Mouse (Mus musculus) embryonic stem cell, embryonic (primary cell): ENCODE measurements around the gene Cacna1a.

Experiments
- CTCF ChIA-PET, 4 experiments: fragments of 300-600 bp in 2 of 4; fragments of 350-600 bp in 2 of 4; sonication (Branson Sonifier 250); formaldehyde crosslinking; loops; one replicate each; lab custom pipeline; 2022; ENCODE audit warnings: inconsistent platforms in 2 of 4; lab: Charles Lee
- POLR2A ChIA-PET, 4 experiments: fragments of 300-600 bp in 2 of 4; fragments of 350-600 bp in 2 of 4; sonication (Branson Sonifier 250); formaldehyde crosslinking; loops; one replicate each; lab custom pipeline; 2022; ENCODE audit warnings: antibody characterized with exemption in 4 of 4, inconsistent platforms in 1 of 4; lab: Charles Lee

Cacna1a gene

DNA sequence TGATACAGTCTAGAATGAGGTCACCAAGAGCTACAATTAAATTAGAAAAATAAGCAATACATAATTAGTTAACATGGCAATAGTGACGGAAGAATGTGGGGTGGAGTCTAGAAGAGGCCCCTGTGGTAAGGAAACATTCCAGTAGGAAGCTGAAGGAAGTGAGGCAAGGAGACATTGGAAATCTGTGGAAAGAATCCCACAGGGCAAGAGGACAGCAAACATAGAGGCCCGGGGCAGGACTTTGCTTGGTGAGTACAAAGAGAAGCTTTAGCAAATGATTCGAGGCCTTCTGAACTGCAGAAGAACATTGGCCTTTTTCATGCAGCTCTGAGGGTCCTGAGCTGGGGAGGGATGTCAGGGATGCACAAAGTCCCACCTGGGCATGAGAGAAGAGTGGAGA lies at the start of gene Cacna1a:
TSS of gene Cacna1a (plus strand) at position 166 of the 400 bp plus-strand sequence.
- POLR2A ChIA-PET: interaction anchor here in 1 of 4 experiments (0.6 to 1.5 kb wide), 5 partner anchors 8 to 240 kb away, joined by 3 to 4 read pairs (median 3); no protein-coding TSS in a partner anchor
- CTCF ChIA-PET: interaction anchor here in 2 of 4 experiments (0.5 to 0.9 kb wide), 3 partner anchors 97 to 121 kb away, joined by 3 to 5 read pairs (median 3); no protein-coding TSS in a partner anchor

DNA sequence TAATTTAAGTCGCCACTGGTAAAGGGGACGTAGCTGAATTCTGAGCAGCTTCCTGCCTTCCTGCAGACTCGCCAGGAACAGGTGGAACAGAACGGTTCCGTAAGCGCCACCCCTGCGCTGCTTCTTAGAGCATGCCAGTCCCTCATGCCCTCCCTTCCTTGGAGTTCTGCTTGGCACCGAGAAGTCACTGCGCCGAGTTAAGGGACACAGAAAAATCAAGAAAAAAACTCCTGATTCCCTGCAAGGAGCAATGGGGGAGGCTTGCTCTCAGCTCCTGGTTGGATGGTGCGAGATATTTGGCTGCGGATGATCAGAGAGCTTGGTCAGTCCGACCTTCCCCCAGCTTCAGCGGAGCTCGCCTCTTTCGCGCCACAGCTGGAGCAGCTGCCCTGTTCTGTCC lies 49.7 kb upstream of the Cacna1a start:
- ChIA-PET POLR2A (interaction anchor here in 3 of 4 experiments (0.6 to 1.5 kb wide), 9 partner anchors 9 to 613 kb away, joined by 3 to 4 read pairs (median 3); no protein-coding TSS in a partner anchor), CTCF (interaction anchor here in 2 of 4 experiments (0.6 to 1.5 kb wide), 8 partner anchors 11 to 509 kb away, joined by 3 to 5 read pairs (median 3); no protein-coding TSS in a partner anchor)

DNA sequence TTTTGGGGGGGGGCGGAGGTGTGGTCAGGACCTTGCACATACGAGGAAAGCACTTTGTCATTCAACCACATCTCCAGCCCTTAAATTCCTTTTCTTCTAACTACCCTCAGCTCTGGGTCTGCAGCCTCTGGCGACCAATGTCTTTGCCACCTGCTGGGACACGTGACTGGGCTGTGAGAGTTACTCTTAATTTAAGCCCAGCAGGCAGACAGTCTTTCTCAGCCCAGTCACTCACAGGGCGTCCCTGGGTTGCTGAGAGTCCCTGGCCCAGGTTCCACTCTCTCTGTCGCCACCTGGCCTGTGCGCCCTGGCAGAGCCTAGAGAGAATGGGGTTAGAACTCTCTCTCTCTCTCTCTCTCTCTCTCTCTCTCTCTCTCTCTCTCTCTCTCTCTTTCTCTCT lies 48.9 kb upstream of the Cacna1a start:
- ChIA-PET POLR2A (interaction anchor here (0.5 to 1.5 kb wide), 11 partner anchors 10 to 557 kb away, joined by 3 to 4 read pairs (median 3); no protein-coding TSS in a partner anchor), CTCF (interaction anchor here in 3 of 4 experiments (0.6 to 1.3 kb wide), 9 partner anchors 16 to 709 kb away, joined by 3 to 14 read pairs (median 3); no protein-coding TSS in a partner anchor)

DNA sequence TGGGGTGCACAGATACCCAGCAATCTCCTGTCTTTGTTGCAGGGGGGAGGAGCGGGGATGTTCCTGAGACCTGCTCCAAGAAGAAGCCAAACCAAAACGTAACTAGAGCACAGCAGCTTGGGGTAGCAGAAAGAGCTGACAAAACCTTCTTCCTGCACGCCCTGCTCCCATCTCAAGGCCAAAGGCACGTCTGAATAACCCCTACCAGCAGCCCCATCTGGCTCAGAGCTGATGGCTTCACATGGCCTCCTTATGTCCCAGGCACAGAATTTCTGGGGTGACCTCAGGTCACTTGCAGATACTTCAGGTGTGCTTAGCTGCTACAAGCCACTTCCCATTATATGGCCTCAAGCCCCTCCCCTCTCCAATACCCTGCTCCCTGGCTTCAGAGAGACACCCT lies 48.4 kb upstream of the Cacna1a start:
- CTCF ChIA-PET: interaction anchor here in 2 of 4 experiments (0.8 to 1.3 kb wide), 5 partner anchors 11 to 447 kb away, joined by 3 to 14 read pairs (median 3); no protein-coding TSS in a partner anchor
- POLR2A ChIA-PET: interaction anchor here in 2 of 4 experiments (0.5 to 1.5 kb wide), 3 partner anchors 10 to 183 kb away, joined by 3 to 4 read pairs (median 4); no protein-coding TSS in a partner anchor

DNA sequence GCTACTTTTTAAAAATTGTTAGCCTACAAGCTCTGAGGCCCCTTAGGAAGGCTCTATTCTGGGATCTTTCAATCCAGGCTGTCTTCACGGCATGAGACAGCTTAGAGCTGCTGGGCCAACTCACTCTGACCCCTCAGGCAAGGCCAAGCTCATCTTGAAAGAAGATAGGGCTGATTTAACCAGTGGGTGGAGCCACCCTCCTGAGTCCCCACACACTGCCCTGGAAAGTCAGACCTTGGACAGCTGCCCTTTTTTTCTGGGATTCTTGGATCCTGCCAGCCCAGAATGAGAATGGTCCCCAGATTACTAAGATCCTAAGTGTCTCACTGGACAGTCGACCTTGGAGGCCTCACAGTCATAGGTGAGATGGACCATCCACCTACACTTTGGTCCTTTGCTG lies 47.6 kb upstream of the Cacna1a start:
- CTCF ChIA-PET: interaction anchor here in 3 of 4 experiments (0.6 to 2.2 kb wide), 5 partner anchors 10 to 55 kb away, joined by 3 to 8 read pairs (median 3); no protein-coding TSS in a partner anchor
- POLR2A ChIA-PET: interaction anchor here in 3 of 4 experiments (0.6 to 1.5 kb wide), 8 partner anchors 9 to 70 kb away, joined by 3 to 9 read pairs (median 3); partner anchors contain the start of gene Ccdc130 (in 1 of the 3)

DNA sequence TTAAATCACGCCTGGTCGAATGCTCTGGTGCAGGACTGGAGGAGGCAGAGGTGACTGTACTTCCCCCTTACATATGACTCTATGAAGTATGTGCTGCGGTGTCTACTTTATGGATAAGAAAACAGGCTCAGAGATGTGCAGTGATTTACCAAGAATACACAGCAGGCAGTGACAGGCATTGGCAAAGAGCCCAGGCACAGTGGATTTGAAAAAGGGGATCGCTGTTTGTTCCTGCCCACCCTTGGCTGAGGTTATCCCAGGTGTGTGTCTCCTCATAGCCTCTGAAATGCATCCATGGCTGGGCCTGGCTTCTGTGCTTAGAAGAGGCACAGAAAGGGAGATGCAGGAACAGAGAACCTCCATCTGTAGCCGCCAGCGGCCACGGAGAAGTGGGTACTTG lies 42.7 kb upstream of the Cacna1a start:
- CTCF ChIA-PET: interaction anchor here in 1 of 4 experiments (1.2 kb wide), 1 partner anchor 18 kb away, joined by 3 read pairs; no protein-coding TSS in a partner anchor
- POLR2A ChIA-PET: interaction anchor here in 1 of 4 experiments (1.1 kb wide), 1 partner anchor 11 kb away, joined by 5 read pairs; no protein-coding TSS in a partner anchor

DNA sequence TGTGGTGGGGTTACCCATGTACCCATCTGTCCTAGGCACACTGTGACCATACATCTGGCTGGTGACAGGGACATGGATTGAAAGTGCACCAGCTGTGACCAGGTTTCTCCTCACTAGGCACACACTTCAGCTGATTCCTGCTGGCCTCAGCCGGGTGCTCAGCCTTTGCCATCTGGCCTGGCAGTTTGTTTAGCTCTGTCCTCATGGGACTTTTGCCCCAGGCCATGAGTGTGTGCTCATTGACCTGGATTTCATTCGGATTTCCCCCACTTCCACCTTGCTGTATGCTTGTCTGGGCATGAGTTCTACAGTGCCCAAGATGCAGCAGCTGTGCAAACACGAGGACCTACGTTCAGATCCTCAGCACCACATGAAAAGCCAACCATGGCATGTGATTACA lies 41.8 kb upstream of the Cacna1a start:
- ChIA-PET POLR2A (interaction anchor here in 1 of 4 experiments (1.1 kb wide), 1 partner anchor 10 kb away, joined by 5 read pairs; no protein-coding TSS in a partner anchor), CTCF (interaction anchor here in 1 of 4 experiments (1.2 kb wide), 1 partner anchor 17 kb away, joined by 3 read pairs; no protein-coding TSS in a partner anchor)

DNA sequence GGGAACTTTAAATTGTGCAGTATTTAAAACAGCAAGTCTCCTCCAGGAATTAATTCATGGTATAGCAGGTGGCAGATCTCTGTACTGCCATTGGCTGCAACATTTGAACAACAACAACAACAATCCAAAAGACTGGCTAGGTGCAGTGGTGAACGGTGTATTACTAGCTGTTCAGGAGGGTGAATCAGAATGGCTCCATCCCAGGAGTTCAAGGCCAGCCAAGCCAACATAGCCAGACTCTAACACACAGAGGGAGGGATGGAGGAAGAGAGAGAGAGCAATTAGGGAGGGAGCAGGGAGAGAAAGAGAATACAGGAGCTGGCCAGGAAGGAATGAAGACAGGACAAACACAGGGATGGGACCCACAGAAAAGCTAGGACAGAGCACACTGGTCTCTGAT lies 38.7 kb upstream of the Cacna1a start:
- ChIA-PET CTCF (interaction anchor here in 2 of 4 experiments (0.6 to 2.7 kb wide), 6 partner anchors 11 to 58 kb away, joined by 3 to 9 read pairs (median 4); no protein-coding TSS in a partner anchor), POLR2A (interaction anchor here in 2 of 4 experiments (1.0 to 1.2 kb wide), 3 partner anchors 9 to 75 kb away, joined by 3 to 4 read pairs (median 3); no protein-coding TSS in a partner anchor)

DNA sequence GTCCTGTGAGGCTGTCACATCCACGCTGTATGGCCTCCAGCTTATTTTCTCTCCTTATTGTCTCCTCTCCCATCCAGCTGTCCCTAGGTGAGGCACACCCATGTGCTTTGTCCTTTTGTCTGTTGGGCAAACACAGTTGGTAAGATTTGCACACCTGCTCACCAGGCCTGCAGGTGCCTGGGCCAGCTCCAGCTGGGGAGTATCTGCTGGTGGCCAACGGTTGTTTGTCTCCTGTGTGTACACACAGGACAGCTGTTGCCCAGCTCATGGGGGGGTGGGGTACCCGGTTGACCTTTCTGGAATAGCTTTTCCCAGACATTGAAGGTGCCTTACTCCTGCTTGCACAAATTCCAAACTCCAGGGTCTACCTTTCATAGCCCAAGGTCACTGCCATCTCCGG lies 37.3 kb upstream of the Cacna1a start:
- CTCF ChIA-PET: interaction anchor here in 3 of 4 experiments (0.6 to 2.7 kb wide), 7 partner anchors 11 to 340 kb away, joined by 3 to 9 read pairs (median 3); no protein-coding TSS in a partner anchor
- POLR2A ChIA-PET: interaction anchor here (0.6 to 1.7 kb wide), 9 partner anchors 10 to 749 kb away, joined by 3 to 5 read pairs (median 3); partner anchors contain the start of gene Ccdc130 (in 1 of the 4)

DNA sequence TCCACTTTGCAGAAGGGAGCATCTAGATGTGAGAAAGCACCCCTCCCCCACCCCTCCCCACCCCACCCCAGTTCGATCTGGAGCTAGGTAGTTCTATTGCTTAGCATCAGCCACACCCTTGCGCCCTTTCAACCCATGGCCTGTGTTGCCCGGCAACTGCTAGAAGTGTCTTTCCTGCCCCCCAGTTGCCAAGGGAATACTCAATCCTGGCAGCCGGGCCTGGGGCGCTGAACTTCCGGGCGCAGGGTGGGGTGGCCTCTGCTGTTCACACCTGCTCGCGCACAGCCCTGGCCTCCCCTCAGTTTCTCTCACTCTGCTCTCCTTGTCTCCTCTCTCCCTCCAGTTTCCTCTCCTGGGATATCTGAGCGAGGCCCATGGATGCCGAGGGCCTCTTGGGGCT lies 31.8 kb upstream of the Cacna1a start:
- POLR2A ChIA-PET: interaction anchor here (0.5 to 3.2 kb wide), 24 partner anchors 10 to 955 kb away, joined by 3 to 17 read pairs (median 4); partner anchors contain the start of gene Man2b1 (in 1 of the 4)
- CTCF ChIA-PET: interaction anchor here (0.5 to 3.1 kb wide), 23 partner anchors 14 to 581 kb away, joined by 3 to 25 read pairs (median 4); partner anchors contain the start of gene Il27ra (in 1 of the 4)

DNA sequence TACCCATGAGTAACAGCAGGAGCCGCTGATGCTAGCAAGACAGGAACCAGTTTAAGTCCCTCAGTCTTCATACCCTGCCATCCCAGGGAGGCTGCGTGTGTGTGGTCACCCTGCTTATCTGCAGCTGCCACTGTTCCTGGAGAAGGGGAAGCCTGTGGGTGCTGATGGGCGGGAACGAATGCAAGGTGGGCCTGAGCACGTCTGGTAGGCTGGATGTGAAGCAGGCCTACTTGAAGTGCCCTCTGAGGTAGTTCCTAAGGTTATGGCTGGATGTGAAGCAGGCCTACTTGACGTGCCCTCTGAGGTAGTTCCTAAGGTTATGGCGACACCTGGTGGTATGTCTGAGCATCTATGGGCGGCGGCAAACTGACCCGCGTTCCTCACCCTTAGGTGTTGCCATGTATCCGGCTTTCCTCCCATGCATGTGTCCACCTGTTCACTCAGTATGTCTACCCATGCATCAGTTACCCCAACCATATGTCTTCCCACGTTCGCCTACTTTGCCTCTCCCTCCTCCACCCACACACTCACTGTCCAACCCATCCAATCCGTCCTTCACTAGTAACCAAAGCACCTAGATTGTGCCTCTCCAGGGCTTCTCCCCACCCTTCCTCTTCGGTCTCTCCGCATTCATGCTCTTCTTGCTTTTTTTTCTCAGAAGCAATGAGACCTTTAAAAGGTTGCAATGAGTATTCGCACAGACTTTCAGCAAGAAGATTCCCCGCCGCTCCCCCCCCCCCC lies 30.4 kb upstream of the Cacna1a start:
- POLR2A ChIA-PET: interaction anchor here in 3 of 4 experiments (0.8 to 3.2 kb wide), 16 partner anchors 15 to 402 kb away, joined by 3 to 17 read pairs (median 4); partner anchors contain the start of genes Asf1b (in 1 of the 3), Gm10644 (in 1 of the 3) and Mri1 (in 1 of the 3)
- CTCF ChIA-PET: interaction anchor here (0.6 to 3.1 kb wide), 24 partner anchors 39 to 316 kb away, joined by 3 to 25 read pairs (median 4); partner anchors contain the start of gene Il27ra (in 1 of the 4)

DNA sequence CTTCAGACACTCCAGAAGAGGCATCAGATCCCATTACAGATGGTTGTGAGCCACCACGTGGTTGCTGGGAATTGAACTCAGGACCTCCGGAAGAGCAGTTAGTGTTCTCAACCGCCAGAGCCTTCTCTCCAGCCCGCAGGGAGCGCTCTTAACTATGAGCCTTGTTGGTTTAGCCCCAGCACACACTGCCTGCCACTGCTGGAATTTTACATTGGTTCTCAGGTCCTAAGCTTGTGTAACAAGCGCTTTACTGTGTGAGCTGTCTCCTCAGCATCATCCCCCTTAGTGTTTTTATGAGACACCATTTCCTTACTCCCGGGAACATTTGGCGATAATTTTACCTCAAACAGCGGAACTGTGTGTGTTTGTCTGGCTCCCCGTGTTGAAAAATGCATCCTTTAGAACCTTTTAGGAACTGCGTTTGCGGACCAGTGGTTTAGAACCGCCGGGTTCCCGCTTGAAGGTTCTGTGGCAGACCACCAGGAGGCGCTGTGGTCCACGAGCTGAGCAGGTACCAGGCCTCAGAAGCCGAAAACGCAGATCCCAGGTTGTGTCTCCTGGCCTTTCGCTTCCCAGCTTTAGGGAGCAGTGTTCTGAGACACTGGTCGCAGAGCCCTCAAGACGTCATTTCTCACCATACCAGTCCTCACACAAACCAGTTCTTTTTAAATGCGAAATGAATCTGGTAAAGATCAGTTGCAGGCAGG lies 24.7 kb upstream of the Cacna1a start:
- ChIA-PET POLR2A (interaction anchor here in 3 of 4 experiments (0.6 to 1.2 kb wide), 10 partner anchors 9 to 657 kb away, joined by 3 to 5 read pairs (median 3); no protein-coding TSS in a partner anchor), CTCF (interaction anchor here (0.5 to 4.2 kb wide), 69 partner anchors 9 to 452 kb away, joined by 3 to 22 read pairs (median 4); no protein-coding TSS in a partner anchor)

DNA sequence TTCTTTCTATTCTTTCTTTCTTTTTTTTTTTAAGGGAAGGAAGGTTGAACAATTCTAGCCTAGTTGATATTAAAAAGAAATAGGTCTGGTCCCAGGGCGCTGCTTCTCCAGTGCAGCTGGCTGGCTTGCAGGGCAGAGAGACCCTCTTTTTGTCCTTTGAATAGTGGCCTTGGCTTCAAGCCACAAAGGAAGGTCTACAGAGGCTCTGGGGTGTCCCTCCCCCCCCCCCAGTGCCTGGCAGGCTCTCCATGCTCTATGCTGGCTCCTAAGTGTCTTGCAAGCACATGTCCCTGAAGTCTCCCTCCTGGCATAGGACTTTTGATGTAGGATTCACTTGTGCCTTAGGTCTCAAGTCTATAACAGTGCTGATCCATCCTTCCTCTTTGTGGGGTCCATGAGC lies 23.0 kb upstream of the Cacna1a start:
- ChIA-PET POLR2A (interaction anchor here in 1 of 4 experiments (0.7 to 1.0 kb wide), 2 partner anchors 10 to 205 kb away, joined by 4 to 7 read pairs; no protein-coding TSS in a partner anchor), CTCF (interaction anchor here (0.6 to 4.2 kb wide), 11 partner anchors 109 to 357 kb away, joined by 3 to 19 read pairs (median 6); no protein-coding TSS in a partner anchor)

DNA sequence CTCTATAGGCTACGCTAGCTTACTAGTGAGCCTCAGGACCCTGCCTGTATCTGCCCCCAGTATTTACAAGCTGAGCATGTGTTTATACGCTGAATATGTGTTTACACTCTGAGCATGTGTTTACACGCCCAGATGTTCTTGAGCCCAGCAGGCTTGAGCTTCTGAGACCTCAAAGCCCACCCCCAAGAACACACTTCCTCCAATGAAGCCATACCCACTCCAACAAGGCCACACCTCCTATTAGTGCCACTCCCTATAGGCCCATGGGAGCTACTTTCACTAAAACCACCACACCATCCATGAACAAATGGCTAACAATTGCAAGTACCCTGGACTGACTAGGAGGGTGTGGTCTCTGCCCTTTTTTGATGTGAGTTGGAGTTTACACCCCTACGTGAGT lies 17.3 kb upstream of the Cacna1a start:
- CTCF ChIA-PET: interaction anchor here in 2 of 4 experiments (1.1 to 1.5 kb wide), 2 partner anchors 143 to 184 kb away, joined by 4 read pairs; no protein-coding TSS in a partner anchor
- POLR2A ChIA-PET: interaction anchor here in 2 of 4 experiments (0.7 to 1.1 kb wide), 5 partner anchors 32 to 223 kb away, joined by 3 to 6 read pairs (median 3); no protein-coding TSS in a partner anchor

DNA sequence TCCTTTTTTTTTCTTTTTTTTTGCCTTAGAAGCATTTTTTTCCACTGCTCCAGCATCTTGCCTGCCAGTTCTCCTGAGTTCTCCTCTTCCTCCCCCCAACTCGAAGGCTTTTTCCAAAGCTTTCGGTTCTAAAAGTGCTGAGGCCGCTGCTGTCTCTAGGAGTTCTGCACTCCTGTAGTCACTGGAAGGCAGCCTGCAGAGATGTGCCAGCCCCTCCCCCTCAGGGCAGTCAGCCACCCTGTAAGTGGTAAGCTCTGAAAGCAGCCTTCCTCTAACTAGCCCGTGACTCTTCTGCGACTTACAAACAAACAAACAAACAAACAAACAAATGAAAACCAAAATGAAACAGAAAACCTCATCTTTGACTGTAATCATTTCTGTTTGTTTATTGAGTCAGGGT lies 13.2 kb upstream of the Cacna1a start:
- CTCF ChIA-PET: interaction anchor here in 2 of 4 experiments (0.7 to 1.3 kb wide), 2 partner anchors 11 to 361 kb away, joined by 4 to 11 read pairs; no protein-coding TSS in a partner anchor
- POLR2A ChIA-PET: interaction anchor here in 3 of 4 experiments (0.6 to 1.4 kb wide), 4 partner anchors 12 to 77 kb away, joined by 3 to 8 read pairs (median 5); no protein-coding TSS in a partner anchor

DNA sequence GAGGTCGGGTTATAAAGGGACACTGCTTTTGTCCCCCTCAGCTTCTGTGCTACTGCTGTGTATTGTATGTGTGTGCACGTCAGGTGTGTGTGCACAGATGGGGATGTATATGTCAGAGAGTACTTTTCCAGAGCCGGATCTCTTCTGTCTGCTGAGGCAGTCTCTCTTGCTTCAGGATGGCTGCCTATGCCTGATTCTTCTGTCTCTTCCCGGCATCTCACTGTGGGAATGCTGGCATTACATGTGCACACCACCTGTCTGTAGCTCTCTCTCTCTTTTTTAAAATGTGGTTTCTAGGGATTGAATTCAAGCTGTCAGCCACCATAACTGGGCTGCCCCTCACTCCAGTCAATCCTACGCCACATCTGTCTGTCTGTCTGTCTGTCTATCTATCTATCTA lies 12.4 kb upstream of the Cacna1a start:
- POLR2A ChIA-PET: interaction anchor here in 1 of 4 experiments (0.6 kb wide), 1 partner anchor 11 kb away, joined by 4 read pairs; no protein-coding TSS in a partner anchor
- CTCF ChIA-PET: no interaction called here
